ENCODE assay signal across 8 mouse cellular contexts in genomic region chr17:46030731-46031620, GRCm38 (mm10). TPM values are rescaled to one million over a fixed set of nuclear protein-coding genes. Genes with fewer than 3 reads are reported as not detected.
DNase-seq lines count a peak whose midpoint lies in the region; ATAC-seq lines count a peak whose summit lies in the region.

No protein-coding gene starts in this region.

- peaks cover 4% of the 10 kb centered on the region for H3K36me3 ChIP-seq in embryonic facial prominence, embryonic 12.5 days
- peaks cover 15% of the 10 kb centered on the region for H3K36me3 ChIP-seq in heart, embryonic 10.5 days
- 0 out of 2 replicates have a peak, but pooled peaks cover 4% of the 10 kb centered on the region for H3K36me3 ChIP-seq in kidney, embryonic 16.5 days (ENCODE audit: insufficient read depth, low read length)
- peaks cover 19% of the 10 kb centered on the region for H3K36me3 ChIP-seq in liver, embryonic 12.5 days
- no peaks in the 10 kb centered on the region for H3K36me3 ChIP-seq in neural tube, embryonic 11.5 days (ENCODE audit: control insufficient read depth, insufficient read depth, low read length)

- H3K27ac ChIP-seq in embryonic facial prominence, embryonic 12.5 days = peak overlapping the region; percentile 98
- H3K27ac ChIP-seq in heart, embryonic 10.5 days = peak overlapping the region; percentile 99
- H3K27ac ChIP-seq in kidney, embryonic 16.5 days (ENCODE audit: low read length) = peak overlapping the region; percentile 96
- H3K27ac ChIP-seq in liver, embryonic 12.5 days = peak overlapping the region; percentile 86
- H3K27ac ChIP-seq in neural tube, embryonic 11.5 days (ENCODE audit: low read depth, low read length) = peak overlapping the region; percentile 81

- DNase-seq in 3134 (ENCODE audit: extremely low read depth, insufficient read length, low spot score) = peak; percentile 86
- peak; percentile 87 for DNase-seq in adrenal gland, postnatal 25 days
- DNase-seq in heart, embryonic 10.5 days (ENCODE audit: low spot score) = peak; percentile 92
- DNase-seq in neural tube, embryonic 11.5 days (ENCODE audit: low spot score) = peak; percentile 68
- DNase-seq in testis, postnatal 14 days (ENCODE audit: low spot score) = peak; percentile 57

- ATAC-seq in embryonic facial prominence, embryonic 12.5 days (ENCODE audit: insufficient number of reproducible peaks, insufficient read depth, low FRiP score, low TSS enrichment) = peak; percentile 17; the same call in 1 of the 2 replicates
- peak; percentile 43 for ATAC-seq in kidney, embryonic 16.5 days (ENCODE audit: low FRiP score, low TSS enrichment)
- peak; percentile 66 for ATAC-seq in liver, embryonic 12.5 days
- peak; percentile 36 for ATAC-seq in neural tube, embryonic 11.5 days (ENCODE audit: insufficient read depth, low FRiP score, low TSS enrichment)

- no peaks in the 10 kb centered on the region for H3K9me3 ChIP-seq in embryonic facial prominence, embryonic 12.5 days
- H3K9me3 ChIP-seq in heart, embryonic 10.5 days = no peaks in the 10 kb centered on the region
- H3K9me3 ChIP-seq in kidney, embryonic 16.5 days (ENCODE audit: low read length) = no peaks in the 10 kb centered on the region
- no peaks in the 10 kb centered on the region for H3K9me3 ChIP-seq in liver, embryonic 12.5 days (replicated peaks)
- no peaks in the 10 kb centered on the region for H3K9me3 ChIP-seq in neural tube, embryonic 11.5 days (ENCODE audit: control insufficient read depth, low read length)

- peak overlapping the region; percentile 88 for H3K4me3 ChIP-seq in embryonic facial prominence, embryonic 12.5 days
- peak overlapping the region; percentile 78 for H3K4me3 ChIP-seq in heart, embryonic 10.5 days
- H3K4me3 ChIP-seq in kidney, embryonic 16.5 days (ENCODE audit: low read length) = peak overlapping the region; percentile 77
- peak overlapping the region; percentile 84 for H3K4me3 ChIP-seq in liver, embryonic 12.5 days
- peak overlapping the region; percentile 91 for H3K4me3 ChIP-seq in neural tube, embryonic 11.5 days (ENCODE audit: low read depth, low read length)

- under 1% methylated on average over 80 of the region's 92 CpGs for WGBS in embryonic facial prominence, embryonic 12.5 days
- under 1% methylated on average over 91 of the region's 92 CpGs for whole genome bisulfite sequencing in heart, embryonic 10.5 days
- WGBS in kidney, embryonic 16.5 days = under 1% methylated on average over 71 of the region's 92 CpGs
- under 1% methylated on average over 90 of the region's 92 CpGs for WGBS in liver, embryonic 12.5 days (ENCODE audit: insufficient replicate concordance)
- under 1% methylated on average over 78 of the region's 92 CpGs for WGBS in neural tube, embryonic 11.5 days

- no peaks in the 10 kb centered on the region for H3K27me3 ChIP-seq in embryonic facial prominence, embryonic 12.5 days
- 0 out of 2 replicates have a peak, but pooled peaks cover 5% of the 10 kb centered on the region for H3K27me3 ChIP-seq in heart, embryonic 10.5 days (ENCODE audit: insufficient read depth, poor library complexity, severe bottlenecking)
- H3K27me3 ChIP-seq in kidney, embryonic 16.5 days (ENCODE audit: insufficient read depth, low read length) = no peaks in the 10 kb centered on the region
- peaks cover 23% of the 10 kb centered on the region; the same call in 1 of the 2 replicates for H3K27me3 ChIP-seq in liver, embryonic 12.5 days (replicated peaks)
- no peaks in the 10 kb centered on the region for H3K27me3 ChIP-seq in neural tube, embryonic 11.5 days (ENCODE audit: control insufficient read depth, insufficient read depth, low read length)

- peak overlapping the region; percentile 98 for H3K9ac ChIP-seq in embryonic facial prominence, embryonic 12.5 days
- H3K9ac ChIP-seq in kidney, embryonic 16.5 days (replicated peaks; ENCODE audit: low read length) = peak overlapping the region; percentile 87
- H3K9ac ChIP-seq in liver, embryonic 12.5 days = peak overlapping the region; percentile 91
- H3K9ac ChIP-seq in neural tube, embryonic 11.5 days (ENCODE audit: low read length) = peak overlapping the region; percentile 94

- H3K4me2 ChIP-seq in embryonic facial prominence, embryonic 12.5 days (replicated peaks) = peak overlapping the region; percentile 79
- peak overlapping the region; percentile 92 for H3K4me2 ChIP-seq in kidney, embryonic 16.5 days (replicated peaks; ENCODE audit: low read depth, low read length)
- H3K4me2 ChIP-seq in liver, embryonic 12.5 days = peak overlapping the region; percentile 97
- H3K4me2 ChIP-seq in neural tube, embryonic 11.5 days (ENCODE audit: low read depth) = peak overlapping the region; percentile 89

- peaks cover 49% of the 10 kb centered on the region for H3K4me1 ChIP-seq in embryonic facial prominence, embryonic 12.5 days
- H3K4me1 ChIP-seq in heart, embryonic 10.5 days = peaks cover 71% of the 10 kb centered on the region
- H3K4me1 ChIP-seq in kidney, embryonic 16.5 days (ENCODE audit: insufficient read depth, low read length) = peaks cover 52% of the 10 kb centered on the region
- H3K4me1 ChIP-seq in liver, embryonic 12.5 days = peaks cover 81% of the 10 kb centered on the region
- H3K4me1 ChIP-seq in neural tube, embryonic 11.5 days (ENCODE audit: control insufficient read depth, insufficient read depth, low read length) = peaks cover 29% of the 10 kb centered on the region

RNA-seq across cellular contexts. Expression of gene Vegfa, which starts 1.2 kb away (rescaled TPM):
- 429 and 459 TPM in 2 replicates for total RNA-seq in adrenal gland, postnatal 25 days (2021)
- 5.2 and 6.7 TPM in 2 replicates for polyA plus RNA-seq in embryonic facial prominence, embryonic 12.5 days (2016; fragmentation: Nextera tagmentation; extraction: Ambion mirVana)
- polyA plus RNA-seq in heart, embryonic 10.5 days (2016; fragmentation: Nextera tagmentation; extraction: Ambion mirVana) = 4.5 and 6.0 TPM in 2 replicates
- 5.7 and 5.9 TPM in 2 replicates for polyA plus RNA-seq in kidney, embryonic 16.5 days (2015; fragmentation: Nextera tagmentation; extraction: Ambion mirVana)
- polyA plus RNA-seq in liver, embryonic 12.5 days (2016; fragmentation: Nextera tagmentation; extraction: Ambion mirVana) = 3.0 and 3.2 TPM in 2 replicates
- 2.3 and 3.4 TPM in 2 replicates for polyA plus RNA-seq in neural tube, embryonic 11.5 days (2014; fragmentation: Nextera tagmentation; extraction: Ambion mirVana)

Comparison
In these comparisons a context has a peak if more than half of its experiments do, and no peak if none do; other contexts are left out.
1. Peak in every context shown above with its lines: DNase-seq, ATAC-seq, H3K4me3 ChIP-seq and H3K27ac ChIP-seq.